ENCODE assay signal across 8 mouse cellular contexts in the genomic region with DNA sequence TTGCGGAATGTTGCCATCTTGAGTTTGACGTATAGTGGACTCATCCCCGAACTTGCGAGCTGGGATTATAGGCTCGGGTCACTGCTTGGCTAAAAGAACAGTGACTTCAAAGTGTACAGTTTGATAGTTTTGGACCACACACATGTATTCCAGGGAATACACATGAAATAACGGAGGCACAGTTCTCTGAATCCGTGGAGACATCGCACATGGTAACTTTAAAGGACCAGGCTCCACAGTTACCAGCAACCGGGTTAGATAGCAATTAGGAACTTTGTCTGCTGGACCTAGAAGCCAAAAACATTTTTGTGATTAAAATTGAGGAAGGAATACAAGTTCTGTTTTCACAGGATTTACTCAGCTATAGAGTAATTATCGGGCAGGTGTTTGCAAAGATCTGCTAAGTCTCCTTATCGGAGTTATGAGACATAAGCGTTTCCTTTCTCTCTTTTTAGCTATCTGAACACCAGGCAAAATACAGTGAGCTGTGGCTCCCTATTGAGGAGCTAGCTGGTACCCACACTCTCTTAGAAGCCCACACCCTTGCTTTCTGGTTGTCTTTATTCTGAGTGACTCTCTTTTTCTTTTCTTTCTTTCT. TPM values are rescaled to one million over a fixed set of nuclear protein-coding genes. Genes with fewer than 3 reads are reported as not detected.
DNase-seq lines count a peak whose midpoint lies in the region; ATAC-seq and TF ChIP-seq lines count a peak whose summit lies in the region.

No protein-coding gene starts in this region.

- 13% methylated on average over 12 of the region's 12 CpGs for WGBS in kidney, adult 2 months
- WGBS in bone marrow, adult 2 months = 2% methylated on average over 12 of the region's 12 CpGs
- WGBS in hindbrain, embryonic 13.5 days = 22% methylated on average over 12 of the region's 12 CpGs
- 24% methylated on average over 12 of the region's 12 CpGs for WGBS in midbrain, embryonic 14.5 days

- TF ChIP-seq POLR2A in kidney, adult 2 months (IDR thresholded peaks at IDR 0.05; ENCODE audit: low read depth, low read length) = no peak
- no peak for TF ChIP-seq POLR2A in bone marrow, adult 2 months (IDR thresholded peaks at IDR 0.05; ENCODE audit: borderline replicate concordance, control insufficient read depth, low read depth, low read length)

- H3K27ac ChIP-seq in kidney, adult 2 months (ENCODE audit: insufficient read depth, low read depth, low read length) = no peak overlapping the region
- H3K27ac ChIP-seq in bone marrow, adult 2 months (ENCODE audit: control insufficient read depth, insufficient read depth, low read depth, low read length, poor library complexity) = no peak overlapping the region; the same call in 1 of the 2 replicates
- H3K27ac ChIP-seq in hindbrain, embryonic 13.5 days = no peak overlapping the region
- no peak overlapping the region for H3K27ac ChIP-seq in midbrain, embryonic 14.5 days (replicated peaks; ENCODE audit: low read depth, low read length)

- intact Hi-C loops in left cerebral cortex, postnatal 4 days (cut with DNase I) = no loop called here

- no peaks in the 10 kb centered on the region for H3K36me3 ChIP-seq in kidney, adult 2 months (ENCODE audit: control insufficient read depth, insufficient read depth, low read length)
- H3K36me3 ChIP-seq in hindbrain, embryonic 13.5 days = no peaks in the 10 kb centered on the region
- H3K36me3 ChIP-seq in midbrain, embryonic 14.5 days (ENCODE audit: control insufficient read depth, insufficient read depth, low read length) = no peaks in the 10 kb centered on the region

- no peak for ATAC-seq in hindbrain, embryonic 13.5 days (ENCODE audit: low FRiP score)
- ATAC-seq in midbrain, embryonic 14.5 days (ENCODE audit: low FRiP score, low TSS enrichment) = no peak

- peak overlapping the region; percentile 85 for H3K9ac ChIP-seq in hindbrain, embryonic 13.5 days
- peak overlapping the region; percentile 71 for H3K9ac ChIP-seq in midbrain, embryonic 14.5 days (replicated peaks; ENCODE audit: low read length)

- no peak for DNase-seq in kidney, adult 2 months
- DNase-seq in kidney, postnatal 4 days = no peak
- no peak for DNase-seq in midbrain, embryonic 14.5 days
- no peak for DNase-seq in left cerebral cortex, postnatal 4 days
- no peak for DNase-seq in adrenal gland, adult 2 months
- no peak for DNase-seq in urinary bladder, adult 2 months (ENCODE audit: low spot score)

- no peaks in the 10 kb centered on the region; the same call in 1 of the 2 replicates for H3K4me1 ChIP-seq in kidney, adult 2 months (ENCODE audit: control insufficient read depth, insufficient read depth, low read length)
- no peaks in the 10 kb centered on the region; the same call in 1 of the 2 replicates for H3K4me1 ChIP-seq in bone marrow, adult 2 months (ENCODE audit: control insufficient read depth, insufficient read depth, low read length)
- peaks cover 20% of the 10 kb centered on the region for H3K4me1 ChIP-seq in hindbrain, embryonic 13.5 days (replicated peaks)
- peaks cover 5% of the 10 kb centered on the region; the same call in 1 of the 2 replicates for H3K4me1 ChIP-seq in midbrain, embryonic 14.5 days (ENCODE audit: control insufficient read depth, insufficient read depth, low read length)

- H3K9me3 ChIP-seq in hindbrain, embryonic 13.5 days = no peaks in the 10 kb centered on the region
- no peaks in the 10 kb centered on the region for H3K9me3 ChIP-seq in midbrain, embryonic 14.5 days (ENCODE audit: control insufficient read depth, low read length)

- peak overlapping the region; percentile 73 for H3K4me2 ChIP-seq in hindbrain, embryonic 13.5 days
- peak overlapping the region; percentile 85 for H3K4me2 ChIP-seq in midbrain, embryonic 14.5 days (ENCODE audit: low read length)

- no peak for TF ChIP-seq CTCF in kidney, adult 2 months (conservative IDR thresholded peaks at IDR 0.05; ENCODE audit: insufficient read depth, insufficient read length, low read depth, low read length)
- TF ChIP-seq CTCF in bone marrow, adult 2 months (IDR thresholded peaks at IDR 0.05; ENCODE audit: control insufficient read depth, insufficient read depth, low read length) = no peak

- peak overlapping the region; percentile 91 for H3K4me3 ChIP-seq in kidney, adult 2 months (ENCODE audit: insufficient read depth, low read depth, low read length)
- H3K4me3 ChIP-seq in bone marrow, adult 2 months (replicated peaks; ENCODE audit: control insufficient read depth, low read depth, low read length) = peak overlapping the region; percentile 98
- H3K4me3 ChIP-seq in hindbrain, embryonic 13.5 days = peak overlapping the region; percentile 83
- H3K4me3 ChIP-seq in midbrain, embryonic 14.5 days (replicated peaks; ENCODE audit: low read depth, low read length) = peak overlapping the region; percentile 77

- no peaks in the 10 kb centered on the region for H3K27me3 ChIP-seq in kidney, adult 2 months (replicated peaks; ENCODE audit: control insufficient read depth, insufficient read depth, low read length)
- H3K27me3 ChIP-seq in hindbrain, embryonic 13.5 days = no peaks in the 10 kb centered on the region
- H3K27me3 ChIP-seq in midbrain, embryonic 14.5 days (ENCODE audit: control insufficient read depth, insufficient read depth, low read length) = no peaks in the 10 kb centered on the region

RNA-seq across cellular contexts. Expression of a gene that starts 0.8 kb away (rescaled TPM):
- polyA plus RNA-seq in kidney, adult 2 months (2012; rRNA removed) = 2.6 and 3.4 TPM in 2 replicates
- polyA plus RNA-seq in bone marrow, adult 2 months (2011; ENCODE audit: insufficient read depth, insufficient read length, low replicate concordance, missing spikeins) = 10.0 and 16.0 TPM in 2 replicates
- 25.4 and 29.4 TPM in 2 replicates for polyA plus RNA-seq in hindbrain, embryonic 13.5 days (2015; fragmentation: Nextera tagmentation; extraction: Ambion mirVana)
- 23.9 and 30.5 TPM in 2 replicates for polyA plus RNA-seq in midbrain, embryonic 14.5 days (2014; fragmentation: Nextera tagmentation; extraction: Ambion mirVana)
- 10 to 100 TPM; 25.7 to 29.4 TPM for total RNA-seq in left cerebral cortex, postnatal 4 days (2021)
- 10 to 100 TPM; 33.4 to 37.4 TPM for total RNA-seq in adrenal gland, adult 2 months (2021)
- polyA plus RNA-seq in adrenal gland, adult 2 months (2012; rRNA removed) = 2.3 and 2.5 TPM in 2 replicates
- polyA plus RNA-seq in urinary bladder, adult 2 months (2012; rRNA removed) = 4.8 and 6.1 TPM in 2 replicates

RNA-seq across cellular contexts. Expression of a gene that starts 21.0 kb away (rescaled TPM):
- polyA plus RNA-seq in kidney, adult 2 months (2012; rRNA removed) = 32.3 and 53.2 TPM in 2 replicates
- 19.5 and 27.9 TPM in 2 replicates for polyA plus RNA-seq in bone marrow, adult 2 months (2011; ENCODE audit: insufficient read depth, insufficient read length, low replicate concordance, missing spikeins)
- polyA plus RNA-seq in hindbrain, embryonic 13.5 days (2015; fragmentation: Nextera tagmentation; extraction: Ambion mirVana) = 64.9 and 69.5 TPM in 2 replicates
- polyA plus RNA-seq in midbrain, embryonic 14.5 days (2014; fragmentation: Nextera tagmentation; extraction: Ambion mirVana) = 73.5 and 83.2 TPM in 2 replicates
- total RNA-seq in left cerebral cortex, postnatal 4 days (2021) = 10 to 100 TPM; 79.0 to 80.6 TPM
- 100 to 1,000 TPM; 165 to 239 TPM for total RNA-seq in adrenal gland, adult 2 months (2021)
- polyA plus RNA-seq in adrenal gland, adult 2 months (2012; rRNA removed) = 205 and 321 TPM in 2 replicates
- 40.4 and 51.2 TPM in 2 replicates for polyA plus RNA-seq in urinary bladder, adult 2 months (2012; rRNA removed)
